Mouse (Mus musculus) T-helper 17 cell (primary cell): ENCODE measurements around the gene Flt3l.
"Not testable (repeated sequence)": the region's sequence is repeated elsewhere in the genome, so short reads cannot be mapped to it uniquely, and the experiment has no call there.

ENCODE experiments used
- in situ Hi-C, 2 experiments: fragments of 300-600 bp; cut with MboI, MseI; formaldehyde crosslinking; loops; 1 replicate in 1 of 2; 2 replicates in 1 of 2; pipeline ENCODE4 v1.15.1; 2025; ENCODE audit warnings: high pct_unique_total_duplicates in 2 of 2

The Flt3l gene

DNA sequence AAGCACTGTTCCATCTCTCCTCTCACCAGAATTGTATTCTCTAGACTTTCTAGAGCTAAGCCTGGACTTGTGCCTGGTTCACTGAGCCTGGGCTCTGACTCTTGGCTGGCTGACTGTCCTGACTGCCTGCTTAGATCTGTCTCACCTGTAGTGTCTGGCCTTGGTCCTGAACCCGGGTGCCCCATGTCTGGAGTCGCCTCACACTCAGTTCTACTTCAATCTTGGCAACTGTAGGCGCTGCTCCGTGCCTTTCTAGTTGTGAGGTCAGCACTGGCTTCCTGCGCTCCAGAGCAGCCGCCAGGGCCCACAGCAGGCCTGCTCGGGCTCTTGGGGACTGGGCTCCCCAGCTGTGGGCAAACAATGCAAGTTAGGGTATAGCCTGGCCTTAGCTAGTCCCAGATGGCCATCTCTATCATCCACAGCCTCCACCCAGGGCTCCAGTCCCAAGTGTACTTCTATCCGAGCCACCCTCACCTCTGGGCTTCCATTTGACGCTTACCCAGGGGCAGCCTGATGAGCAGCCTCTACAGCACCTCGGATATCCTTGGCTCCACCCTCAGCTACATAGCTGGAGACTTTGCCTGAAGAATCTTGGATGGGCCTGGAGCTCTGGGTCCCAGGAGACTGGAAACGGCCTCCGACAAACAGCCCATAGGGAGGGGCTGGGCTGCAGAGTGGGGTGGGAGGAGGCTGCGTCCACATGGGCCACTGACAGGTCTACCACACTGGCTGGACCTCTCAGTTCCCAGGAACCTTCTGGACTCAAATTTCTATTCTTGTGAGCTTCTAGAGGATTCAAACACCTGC is 8.3 kb upstream of the Flt3l start:
- in situ Hi-C loops: no loop called here

DNA sequence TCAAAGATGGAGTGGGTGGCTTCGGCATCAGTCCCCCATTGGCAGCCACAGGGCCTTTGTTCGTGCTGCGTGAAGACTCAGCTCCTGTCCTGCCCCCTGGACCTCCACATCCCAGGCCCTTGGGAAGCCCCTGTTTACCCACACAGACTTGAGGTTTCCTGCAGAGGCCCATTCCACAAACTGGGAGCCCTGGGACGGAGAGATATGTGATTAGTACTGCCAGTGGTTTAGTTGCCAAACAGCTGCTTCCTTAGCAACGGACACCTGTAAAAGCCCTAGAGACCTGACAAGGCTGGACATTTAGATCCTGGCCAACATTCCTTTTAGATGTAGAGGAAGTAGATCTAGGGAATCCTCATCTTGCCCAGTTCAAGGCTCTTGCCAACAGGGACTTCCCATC is 5.7 kb upstream of the Flt3l start:
- in situ Hi-C loops: no loop called here

DNA sequence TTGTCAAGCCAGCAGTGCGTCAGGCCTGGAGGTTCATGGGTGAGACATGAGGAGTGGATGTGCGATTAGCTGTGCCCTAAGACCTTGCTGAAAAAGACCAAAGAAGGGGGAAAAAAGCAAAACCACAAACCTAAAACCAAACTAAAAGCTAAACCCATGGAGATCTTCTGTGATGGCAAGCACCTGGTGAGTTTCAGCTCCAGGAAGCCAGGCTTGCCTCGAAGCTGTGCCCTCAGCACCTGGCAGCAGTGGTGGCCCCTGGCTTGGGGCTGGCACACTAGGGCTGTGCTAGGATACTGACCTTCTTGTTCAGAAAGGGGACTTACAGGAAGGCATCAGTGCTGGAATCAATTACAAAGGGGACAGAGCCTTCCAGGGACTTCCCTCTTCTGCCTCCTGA is 5.1 kb upstream of the Flt3l start:
- in situ Hi-C loops: no loop called here

DNA sequence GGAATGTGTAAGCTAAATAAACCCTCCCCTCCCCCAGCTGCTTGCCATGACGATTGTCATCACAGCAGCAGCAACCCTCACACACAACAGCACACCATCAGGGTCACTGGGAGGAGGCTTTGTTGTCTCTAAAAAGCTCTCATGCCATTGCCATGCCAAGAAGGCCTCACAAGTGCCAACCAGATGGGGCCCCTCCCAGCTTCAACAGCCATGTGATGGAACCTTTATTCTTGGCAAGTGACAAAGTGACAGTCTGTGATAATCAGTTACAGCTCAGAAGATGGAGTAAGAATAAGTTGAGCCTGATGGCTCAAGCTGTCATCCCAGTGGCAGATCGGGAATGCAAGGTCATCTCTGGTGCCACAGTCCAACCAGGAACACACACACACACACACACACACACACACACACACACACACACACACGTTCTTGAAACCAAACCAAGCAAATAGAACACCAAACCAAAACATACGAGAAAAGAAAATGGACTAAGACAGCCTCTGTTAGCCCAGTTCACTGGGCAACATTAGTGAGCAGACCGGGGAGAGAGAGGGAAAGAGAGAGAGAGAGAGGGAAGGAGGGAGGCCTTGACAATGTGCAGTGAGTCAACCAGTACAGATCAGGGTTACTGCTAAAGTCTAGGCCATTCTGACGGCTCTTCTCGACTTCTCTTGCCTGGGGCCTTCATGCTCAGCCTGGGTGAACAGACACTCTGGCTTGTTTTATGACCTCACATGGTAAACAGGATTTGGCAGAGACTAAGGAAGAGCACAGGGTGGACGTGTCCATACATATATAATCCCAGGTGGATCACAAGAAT is 3.9 kb upstream of the Flt3l start:
- in situ Hi-C loops: no loop called here

DNA sequence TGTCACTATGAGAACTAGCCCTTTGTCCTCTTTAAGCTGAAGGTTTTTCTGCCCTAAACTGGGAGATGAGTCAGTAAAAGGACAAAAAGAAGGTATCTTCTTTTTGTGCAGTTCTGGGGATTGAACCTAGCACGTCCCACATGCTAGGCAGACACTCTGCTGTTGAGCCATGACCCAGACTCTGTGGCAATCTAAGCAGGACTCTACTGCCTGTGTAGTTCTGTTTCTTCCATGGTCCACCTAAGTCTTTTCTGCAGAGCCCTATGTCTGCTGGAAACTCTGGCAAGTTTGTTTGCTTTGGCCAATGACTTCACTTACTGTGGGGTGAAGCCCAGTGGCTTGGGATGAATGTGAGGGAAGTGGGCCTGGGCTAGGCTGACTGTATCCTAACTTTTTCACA is 2.2 kb upstream of the Flt3l start:
- in situ Hi-C loops: no loop called here

DNA sequence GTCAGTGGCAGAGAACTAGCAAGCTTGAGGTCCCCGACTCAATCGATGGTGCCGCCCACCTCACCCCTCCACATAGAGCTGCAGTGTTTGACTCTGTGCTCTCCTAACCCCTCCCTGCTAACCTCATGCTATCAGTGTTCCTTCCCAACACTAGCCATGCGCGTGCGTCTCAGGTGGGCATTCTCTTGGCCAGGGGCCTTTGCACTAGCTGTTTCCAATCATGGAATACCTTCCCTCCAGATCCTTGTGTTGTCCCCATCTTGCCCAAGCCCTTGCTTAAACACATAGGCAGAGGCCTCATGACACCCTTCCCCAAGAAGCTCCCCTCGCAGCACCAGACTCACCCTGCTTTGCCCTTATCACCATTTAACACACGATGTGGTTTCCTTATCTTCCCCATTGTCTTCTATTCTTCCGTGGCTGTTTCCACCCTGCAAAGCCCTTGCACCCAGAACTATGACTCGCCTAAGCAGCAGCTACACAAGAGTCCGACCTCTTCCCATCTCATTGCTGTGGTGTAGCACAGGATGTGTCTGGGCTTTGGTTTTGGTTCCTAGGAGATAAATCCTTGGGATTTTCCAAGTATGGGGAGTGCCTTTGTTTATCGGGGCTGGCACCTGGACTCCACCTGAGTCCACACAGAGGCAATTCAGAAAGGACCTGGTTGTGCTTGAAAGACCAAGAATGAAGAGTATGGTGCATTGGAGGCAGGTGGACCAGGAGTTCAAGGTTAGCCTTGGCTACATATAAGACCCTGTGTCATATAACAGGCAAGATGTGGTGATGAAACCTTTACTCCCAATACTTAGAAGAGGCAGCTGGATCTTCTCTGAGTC is 1.2 kb upstream of the Flt3l start:
- in situ Hi-C loops: no loop called here

DNA sequence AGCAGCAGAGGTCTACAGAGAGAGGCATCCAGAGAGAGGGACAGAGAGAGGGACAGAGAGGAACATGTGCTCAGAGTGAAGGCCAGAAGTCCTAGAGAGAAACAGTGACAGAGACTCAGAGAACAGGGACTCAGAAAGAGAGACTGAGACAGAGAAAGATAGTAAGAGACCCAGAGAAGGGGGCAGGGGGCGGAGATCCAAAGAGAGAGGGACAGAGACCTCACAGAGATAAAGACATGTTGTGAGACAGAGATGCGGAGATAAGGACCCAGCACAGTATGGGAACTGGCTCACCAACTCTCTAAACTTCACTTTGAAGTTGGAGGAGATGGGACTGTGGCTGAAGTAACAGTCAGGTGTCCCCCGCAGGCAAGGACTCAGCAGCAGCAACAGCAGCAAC is 862 bp downstream of the Flt3l start:
- in situ Hi-C loops: no loop called here

DNA sequence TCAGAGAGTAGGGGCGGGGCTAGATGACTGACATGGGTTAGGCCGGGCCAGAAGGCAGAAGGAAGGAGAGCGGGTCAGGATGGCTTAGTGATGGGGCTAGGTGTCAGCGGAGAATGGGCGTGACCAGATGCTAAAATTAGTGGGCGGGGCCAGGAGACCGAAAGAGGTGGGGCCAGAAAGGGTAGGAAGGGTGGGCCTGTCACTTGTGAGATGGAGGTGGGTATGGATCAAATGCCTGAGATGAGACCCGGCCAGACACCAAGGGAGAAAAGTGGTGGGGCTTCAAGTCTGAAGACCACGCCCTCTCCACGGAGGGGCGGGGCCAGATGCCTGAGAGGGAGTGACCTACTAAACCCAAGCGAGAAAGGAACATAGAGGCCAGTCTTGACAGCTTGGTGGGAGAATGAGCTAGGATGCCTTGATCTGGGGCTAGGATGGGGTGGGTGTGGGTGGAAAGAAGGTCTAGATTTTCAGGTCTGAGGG is 1.6 kb downstream of the Flt3l start:
- in situ Hi-C loops: no loop called here

DNA sequence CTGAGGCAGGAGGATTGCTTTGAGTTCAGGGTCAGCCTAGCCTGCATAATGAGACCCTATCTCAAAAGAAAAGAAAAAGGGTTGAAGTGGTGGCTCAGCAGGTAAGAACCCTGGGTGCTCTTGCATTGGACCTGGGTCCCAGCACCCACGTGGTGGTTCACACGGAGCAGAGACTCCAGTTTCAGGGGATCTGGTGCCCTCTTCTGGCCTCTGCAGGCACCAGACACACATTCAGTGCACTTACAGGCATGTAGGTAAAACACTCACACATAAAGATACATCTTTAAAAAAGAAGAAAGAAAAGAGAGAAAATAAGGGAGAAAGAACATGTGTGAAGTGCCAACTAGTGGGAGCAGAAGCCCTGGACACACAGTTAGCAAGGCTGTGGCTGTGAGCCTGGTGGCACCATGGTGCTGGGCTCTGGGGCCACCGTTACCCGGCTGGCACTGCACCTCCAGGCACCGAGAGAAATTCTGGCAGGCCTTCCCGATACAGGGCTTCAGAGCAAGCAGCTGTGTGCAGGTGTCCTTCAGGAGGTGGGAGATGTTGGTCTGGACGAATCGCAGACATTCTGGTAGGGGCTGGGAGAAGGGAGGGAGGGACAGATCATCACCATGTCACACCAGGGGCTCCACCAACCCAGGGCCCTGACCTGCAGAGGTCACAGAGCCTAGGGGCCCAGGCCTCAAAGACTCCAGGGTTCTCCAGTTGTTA is 2.6 kb downstream of the Flt3l start:
- in situ Hi-C loops: no loop called here

DNA sequence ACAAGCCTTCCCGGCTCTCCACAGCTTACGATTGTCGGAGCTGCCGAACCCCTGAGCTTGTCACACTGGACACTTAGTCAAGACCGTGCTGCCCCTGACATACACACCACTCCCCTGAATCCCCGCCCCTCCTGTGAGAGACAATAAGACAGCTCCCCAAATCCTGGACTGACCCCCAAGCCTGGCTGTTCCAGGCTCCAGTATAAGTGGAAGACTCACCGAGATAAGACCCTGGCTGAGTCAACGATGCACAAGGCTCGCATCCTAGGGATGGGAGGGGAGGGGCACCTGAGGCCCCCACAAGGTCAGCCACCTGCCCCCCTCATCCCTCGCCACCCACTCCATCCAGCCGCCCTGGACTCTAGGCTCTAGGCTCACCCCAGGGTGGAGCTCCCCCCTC is 4.4 kb downstream of the Flt3l start:
- in situ Hi-C loops: no loop called here

DNA sequence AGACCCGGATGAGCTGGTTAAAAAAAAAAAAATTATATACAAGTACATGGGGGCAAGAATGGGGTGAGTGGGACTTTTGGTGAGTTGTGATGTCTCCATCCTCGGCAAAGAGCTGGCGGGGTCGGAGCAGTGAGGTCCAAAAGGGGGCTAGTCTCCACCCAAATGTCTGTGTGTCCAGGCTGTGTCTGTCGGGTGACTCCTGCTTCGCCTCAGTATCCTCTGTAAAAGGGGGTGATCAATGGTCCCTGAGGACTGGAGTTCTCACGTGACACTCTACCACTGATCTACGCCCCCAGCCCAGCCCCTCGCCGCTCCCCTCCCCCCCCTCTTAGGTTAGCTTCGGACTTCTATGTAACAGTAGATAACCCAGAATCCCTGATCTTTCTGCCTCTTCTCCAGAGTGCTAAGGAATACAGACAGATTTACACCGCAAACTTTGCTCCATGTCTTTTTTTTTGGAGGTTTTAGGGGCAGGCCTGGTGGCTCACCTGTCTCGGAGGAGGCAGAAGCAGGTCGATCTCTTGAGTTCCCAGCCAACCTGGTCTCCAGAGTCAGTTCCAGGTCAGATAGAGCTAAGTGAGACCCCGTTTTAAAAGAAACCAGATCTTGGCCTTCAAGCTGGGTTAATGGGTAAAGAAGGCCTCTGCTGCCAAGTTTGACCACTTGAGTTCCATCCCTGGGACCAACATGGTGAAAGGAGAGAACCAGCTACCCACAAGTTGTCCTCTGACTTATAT is 6.3 kb downstream of the Flt3l start:
- in situ Hi-C loops: no loop called here

DNA sequence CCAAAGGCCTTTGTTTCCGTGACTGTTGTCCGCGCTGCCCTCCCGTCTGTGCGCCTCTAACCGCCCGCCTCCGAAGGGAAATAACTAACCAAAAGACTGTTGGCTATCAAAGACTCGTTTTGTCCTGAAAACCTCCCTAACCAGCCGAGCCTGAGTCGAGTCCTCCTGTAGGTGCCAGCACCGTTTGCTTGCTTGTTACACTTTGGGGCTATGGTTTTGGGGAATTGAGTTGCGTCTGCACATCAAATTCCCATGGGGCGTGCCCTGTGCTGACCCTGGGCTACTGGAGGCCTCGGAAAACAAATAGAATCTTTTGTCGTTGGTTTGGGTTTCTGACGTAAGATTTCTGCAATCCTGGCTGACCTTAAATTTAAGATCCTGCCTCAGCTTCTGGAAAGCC is 6.9 kb downstream of the Flt3l start:
- in situ Hi-C loops: no loop called here

DNA sequence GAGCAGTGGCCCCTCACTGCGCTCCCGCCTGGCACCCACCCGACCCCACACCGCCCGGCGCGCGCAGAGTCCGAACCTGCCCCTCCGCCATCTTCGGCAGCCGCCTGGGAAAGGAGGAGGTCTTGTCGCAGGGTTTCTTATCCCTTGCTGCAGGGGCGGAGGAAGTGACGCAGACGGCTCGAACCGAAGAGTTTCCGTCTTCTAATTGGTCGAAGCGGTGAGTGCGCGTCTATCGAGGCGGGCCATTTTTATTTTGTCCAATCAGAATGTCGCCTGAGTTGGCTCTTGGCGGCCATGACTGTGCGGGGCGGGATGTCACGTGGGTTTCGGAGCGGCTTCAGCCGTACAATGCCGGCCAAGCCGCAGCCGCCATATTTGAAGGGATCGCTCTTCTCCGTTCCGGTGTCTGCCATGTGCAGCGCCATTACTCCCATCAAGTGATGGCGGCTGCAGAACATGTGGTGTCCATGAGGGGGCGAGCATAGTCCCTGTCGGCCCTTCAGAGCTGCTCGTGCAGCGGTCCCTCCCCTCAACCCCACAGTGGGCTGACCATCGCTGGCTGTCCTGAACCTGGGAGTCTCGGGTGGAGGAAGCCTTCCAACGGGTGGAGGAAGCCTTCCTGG is 7.5 kb downstream of the Flt3l start, which contains the start of gene Rpl13a:
TSS of gene Rpl13a (minus strand) at position 138 of the 623 bp plus-strand sequence.
- in situ Hi-C loops: no loop called here

DNA sequence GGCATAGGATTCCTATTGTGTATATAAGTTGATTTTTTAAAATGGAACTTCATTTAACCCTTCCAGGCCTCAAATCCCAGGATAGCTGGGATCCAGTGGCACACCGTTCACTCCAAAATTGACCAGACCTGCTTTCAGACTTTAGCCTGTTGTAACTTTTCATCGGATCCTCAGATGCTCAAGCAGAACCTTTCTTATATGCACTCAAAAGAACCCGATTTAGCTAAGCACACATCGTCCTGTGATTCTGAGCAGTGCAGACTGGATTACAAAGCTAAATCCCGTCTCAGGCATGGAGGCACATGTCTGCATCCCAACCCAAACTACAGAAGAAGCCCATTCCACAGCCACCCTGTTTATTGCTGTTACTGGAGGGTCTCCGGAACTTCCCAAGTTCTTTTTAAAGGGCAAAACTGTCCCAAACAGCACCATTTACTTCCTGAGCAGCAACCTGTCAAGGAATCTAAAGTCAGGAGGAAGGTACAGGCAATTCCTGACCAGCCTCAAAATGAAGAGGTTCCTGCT is 8.5 kb downstream of the Flt3l start:
- in situ Hi-C loops: no loop called here

DNA sequence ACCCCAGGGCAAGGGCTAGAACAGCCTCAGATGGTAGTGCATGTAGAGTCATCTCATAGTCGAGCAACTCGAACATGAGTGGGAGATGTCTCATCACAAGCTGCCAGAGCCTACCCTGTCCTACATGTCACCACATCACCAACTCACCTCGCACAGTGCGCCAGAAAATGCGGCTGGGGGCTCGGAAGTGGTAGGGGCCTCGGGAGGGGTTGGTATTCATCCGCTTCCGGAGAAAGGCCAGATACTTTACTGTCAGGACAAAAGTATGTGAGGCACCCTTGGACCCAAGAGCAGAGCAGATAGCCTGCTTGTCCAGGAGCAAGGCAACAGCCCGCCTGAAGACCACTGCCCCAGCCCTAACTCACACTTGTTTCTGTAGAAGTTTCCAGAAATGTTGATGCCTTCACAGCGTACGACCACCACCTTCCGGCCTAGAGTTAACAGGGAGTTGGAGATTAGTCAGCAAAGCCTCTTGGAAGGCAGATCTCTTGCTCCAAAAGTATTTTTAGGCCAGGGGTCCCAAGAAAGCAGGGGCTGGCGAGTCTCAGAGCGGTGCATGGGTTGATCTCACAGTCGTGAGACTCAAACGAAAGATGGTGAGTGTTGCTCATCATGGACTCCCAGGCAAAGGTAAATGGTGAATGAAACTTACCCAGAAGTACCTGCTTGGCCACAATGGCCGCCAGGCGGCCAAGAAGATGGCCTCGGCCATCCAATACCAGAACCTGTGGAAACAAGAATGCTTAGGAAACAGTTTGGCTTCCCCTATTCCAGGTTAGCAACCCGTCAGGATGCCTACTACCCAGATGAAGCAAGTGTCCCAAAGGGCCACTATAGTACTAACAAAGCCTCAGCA is 9.2 kb downstream of the Flt3l start:
- in situ Hi-C loops: no loop called here

DNA sequence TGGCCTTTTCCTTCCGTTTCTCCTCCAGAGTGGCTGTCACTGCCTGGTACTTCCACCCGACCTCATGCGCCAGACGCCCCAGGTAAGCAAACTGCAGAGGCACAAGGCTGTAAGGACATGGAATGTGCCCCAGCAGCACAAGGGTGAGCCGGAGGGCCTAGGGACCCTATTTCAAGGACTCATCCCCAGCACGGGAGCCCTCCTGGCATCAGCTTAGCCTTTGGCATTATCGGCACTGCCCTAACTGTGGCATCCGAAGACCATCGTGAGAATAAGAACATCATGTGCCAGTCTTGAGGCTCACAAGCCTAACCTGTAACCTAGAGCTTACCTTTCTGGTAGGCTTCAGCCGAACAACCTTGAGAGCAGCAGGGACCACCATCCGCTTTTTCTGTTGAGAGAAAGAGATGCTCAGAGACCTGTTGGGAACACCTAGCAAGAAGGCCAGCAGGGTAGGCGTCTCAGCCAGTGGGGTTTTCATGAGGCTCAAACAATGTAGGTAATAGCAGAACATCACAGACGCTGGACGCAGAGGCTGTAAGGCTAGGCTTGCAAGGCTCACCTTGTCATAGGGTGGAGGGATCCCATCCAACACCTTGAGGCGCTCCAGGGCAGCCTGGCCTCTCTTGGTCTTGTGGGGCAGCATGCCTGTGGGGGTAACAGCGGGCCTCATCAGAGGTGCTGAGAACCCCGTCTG is 9.9 kb downstream of the Flt3l start:
- in situ Hi-C loops: no loop called here

DNA sequence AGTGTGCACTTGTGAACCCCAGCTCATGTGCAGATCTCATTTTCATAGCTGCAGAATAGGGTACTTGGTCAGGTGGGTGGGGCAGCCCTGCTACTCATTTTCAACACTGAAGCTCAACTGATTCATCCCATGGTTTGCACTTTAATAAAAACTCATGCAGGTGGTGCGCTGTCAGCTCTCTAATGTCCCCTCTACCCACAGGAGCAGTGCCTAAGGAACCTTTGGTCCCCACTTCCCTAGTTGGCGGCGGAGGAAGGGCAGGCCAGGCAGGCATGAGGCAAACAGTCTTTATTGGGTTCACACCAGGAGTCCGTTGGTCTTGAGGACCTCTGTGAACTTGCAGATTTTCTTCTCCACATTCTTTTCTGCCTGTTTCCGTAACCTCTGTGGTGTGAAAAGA is 10.6 kb downstream of the Flt3l start:
- in situ Hi-C loops: not testable (repeated sequence)

DNA sequence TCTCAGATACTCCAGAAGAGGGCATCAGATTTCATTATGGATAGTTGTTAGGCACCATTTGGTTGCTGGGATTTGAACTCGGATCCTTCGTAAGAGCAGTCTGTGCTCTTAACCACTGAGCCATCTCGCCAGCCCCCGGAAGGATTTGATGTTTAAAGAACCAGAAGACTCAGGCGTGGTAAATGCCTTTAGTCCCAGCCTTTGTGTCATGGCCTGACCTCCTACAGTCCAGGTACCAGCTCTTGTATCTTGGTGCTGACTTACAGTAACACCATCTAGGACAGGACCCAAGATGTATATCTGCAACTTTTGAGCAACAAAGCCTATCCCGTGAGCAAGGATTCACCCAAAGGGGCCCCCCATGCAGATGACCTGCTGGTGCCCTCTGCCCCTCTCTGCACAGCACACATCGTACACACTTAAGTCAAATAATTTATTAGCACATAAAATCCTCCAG is 11.1 kb downstream of the Flt3l start:
- in situ Hi-C loops: no loop called here
